Mouse (Mus musculus) stomach, postnatal 0 days (tissue): ENCODE results near the gene Urad. TPM values are rescaled to one million over a fixed set of nuclear protein-coding genes. Genes with fewer than 3 reads are reported as not detected.

Source experiments
- ATAC-seq: fragments of 200-750 bp; cut with Nextera tagmentation; 2 replicates; pipeline ENCODE4 v1.8.0; 2017; ENCODE audit not compliant: low FRiP score, low TSS enrichment
- DNase-seq: peaks from one replicate; pipeline ENCODE4 v3.0.0-alpha.2; 2016; ENCODE audit warnings: low spot score
- H3K27ac ChIP-seq: fragments of 300-500 bp; sonication (generic); replicated peaks from 2 replicates; pipeline ENCODE4 v1.5.1; 2014; ENCODE audit warnings: mild to moderate bottlenecking, control low read depth
- H3K27me3 ChIP-seq: fragments of 300-500 bp; sonication (generic); 2 replicates; pipeline ENCODE4 v1.6.1; 2014; ENCODE audit warnings: low read length; ENCODE audit not compliant: control insufficient read depth, insufficient read depth
- H3K36me3 ChIP-seq: fragments of 300-500 bp; sonication (generic); 2 replicates; pipeline ENCODE4 v1.6.1; 2014; ENCODE audit warnings: low read length, mixed read lengths; ENCODE audit not compliant: control insufficient read depth, insufficient read depth
- H3K4me1 ChIP-seq: fragments of 300-500 bp; sonication (generic); replicated peaks from 2 replicates; pipeline ENCODE4 v1.6.1; 2014; ENCODE audit warnings: antibody characterized with exemption; ENCODE audit not compliant: control insufficient read depth, insufficient read depth
- H3K4me2 ChIP-seq: fragments of 300-500 bp; sonication (generic); replicated peaks from 2 replicates; pipeline ENCODE4 v1.6.1; 2014; ENCODE audit warnings: low read depth, mild to moderate bottlenecking, control low read depth, moderate library complexity
- H3K4me3 ChIP-seq: fragments of 300-500 bp; sonication (generic); 2 replicates; pipeline ENCODE4 v1.5.1; 2014; ENCODE audit warnings: low read depth, low read length, control low read depth
- H3K9ac ChIP-seq: fragments of 300-500 bp; sonication (generic); 2 replicates; pipeline ENCODE4 v1.6.1; 2014; ENCODE audit warnings: mild to moderate bottlenecking, low read length, control low read depth, mixed read lengths
- H3K9me3 ChIP-seq: fragments of 300-500 bp; sonication (generic); 2 replicates; pipeline ENCODE4 v1.6.1; 2016; ENCODE audit warnings: low read length; ENCODE audit not compliant: control insufficient read depth
- CTCF ChIP-seq: IDR thresholded peaks from 2 replicates; pipeline ENCODE4 v1.5.1; 2016; ENCODE audit warnings: antibody characterized with exemption, low read depth, mild to moderate bottlenecking, moderate library complexity
- EP300 ChIP-seq: optimal IDR thresholded peaks from 2 replicates; pipeline ENCODE3; 2016; ENCODE audit warnings: antibody characterized with exemption
- WGBS: fragments of 180-500 bp; shearing (Covaris S2); extraction: QIAGEN DNeasy Blood & Tissue Kit; methylation state at CpG from one replicate; pipeline ENCODE4 v1.1.7; 2014; 5-methylcytosine and 5-hydroxymethylcytosine counted together
- polyA plus RNA-seq: library from polyadenylated mRNA; unstranded; fragments of >200 nt; fragmentation: Nextera tagmentation; extraction: Ambion mirVana; gene quantifications from 2 replicates; pipeline ENCODE4 v1.2.1, GENCODE M21; 2015

Urad gene
- polyA plus RNA-seq, 1 experiment from 2014 or later: not detected

DNA sequence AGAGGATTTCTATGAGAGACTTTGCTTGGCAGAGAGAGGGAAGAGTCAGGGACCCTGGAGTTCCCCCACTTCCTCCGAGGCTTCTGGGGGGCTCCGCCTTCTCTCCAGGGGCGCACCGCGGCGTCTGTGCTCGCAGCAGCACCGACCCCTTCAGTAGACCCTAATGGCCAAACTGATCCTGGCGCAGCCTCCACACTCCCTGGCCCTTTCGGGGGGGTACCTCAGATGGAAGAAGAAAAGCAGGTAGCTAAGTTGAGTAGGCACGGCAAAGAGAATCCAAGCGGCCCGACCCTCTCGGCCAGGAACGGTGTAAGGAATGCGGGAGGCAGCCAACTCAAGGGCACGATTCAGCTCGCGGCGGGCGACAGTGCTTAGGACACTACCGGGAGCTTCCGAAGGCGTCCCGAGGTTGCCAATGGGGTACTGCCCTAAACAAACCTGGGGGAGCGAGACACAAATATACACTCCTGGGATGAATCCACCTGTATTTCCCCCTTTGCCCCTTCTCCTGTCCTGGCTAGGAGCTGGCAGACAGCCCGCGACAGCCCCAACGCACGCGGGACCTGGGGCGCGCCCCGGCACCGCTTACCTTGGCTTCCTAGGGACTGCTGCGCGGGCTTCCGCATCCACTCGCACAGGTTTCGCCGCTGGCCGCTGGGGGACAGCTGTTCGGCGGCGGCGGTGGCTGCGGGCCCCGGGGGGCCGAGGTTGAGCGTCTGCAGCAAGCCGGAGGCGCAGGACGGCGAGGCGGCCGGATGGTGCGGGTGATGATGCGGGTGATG is 16.2 kb downstream of the Urad start:
- no peak overlapping the region for H3K27ac ChIP-seq

DNA sequence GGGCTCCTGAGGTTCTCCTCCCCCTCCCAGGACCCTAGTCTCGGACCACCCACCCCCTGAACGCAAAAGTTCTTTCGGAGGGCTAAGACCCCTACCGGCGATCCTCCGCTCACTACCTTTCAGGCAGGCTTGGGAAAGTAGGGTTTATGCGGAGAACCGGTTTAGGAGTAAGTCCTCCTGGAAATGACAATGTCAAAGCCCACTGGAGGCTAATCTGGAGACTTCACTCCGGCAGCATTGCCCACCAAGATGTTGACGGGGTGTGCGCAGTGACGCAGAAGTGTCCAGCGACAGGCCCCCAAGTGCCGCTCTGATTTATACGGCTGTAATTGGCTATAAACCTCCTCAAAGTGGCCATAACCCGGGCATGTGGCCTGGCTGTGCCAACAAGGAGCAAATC is 17.1 kb downstream of the Urad start:
- Histone ChIP-seq H3K36me3 (no peaks in the 10 kb centered on the region), H3K4me2 (no peak overlapping the region), H3K9me3 (no peaks in the 10 kb centered on the region), H3K4me1 (no peaks in the 10 kb centered on the region), H3K27ac (no peak overlapping the region), H3K27me3 (peaks cover 58% of the 10 kb centered on the region), H3K4me3 (no peak overlapping the region), H3K9ac (no peak overlapping the region)
- DNase-seq (no peak), ATAC-seq (no peak)
- TF ChIP-seq CTCF (no peak), EP300 (no peak)
- 2% methylated on average over 16 of the region's 16 CpGs for WGBS

More for the DNA sequence above, 16.2 kb downstream of the Urad start:
- TF ChIP-seq CTCF: no peak
- no peak for TF ChIP-seq EP300
- Histone ChIP-seq H3K4me2 (peak overlapping the region; percentile 11; the same call in 1 of the 2 replicates), H3K4me1 (no peaks in the 10 kb centered on the region), H3K9me3 (no peaks in the 10 kb centered on the region), H3K9ac (no peak overlapping the region), H3K27me3 (peaks cover 55% of the 10 kb centered on the region; the same call in 1 of the 2 replicates), H3K36me3 (no peaks in the 10 kb centered on the region), H3K4me3 (peak overlapping the region; percentile 15)
- WGBS: under 1% methylated on average over 55 of the region's 58 CpGs
- DNase-seq: no peak
- no peak for ATAC-seq

DNA sequence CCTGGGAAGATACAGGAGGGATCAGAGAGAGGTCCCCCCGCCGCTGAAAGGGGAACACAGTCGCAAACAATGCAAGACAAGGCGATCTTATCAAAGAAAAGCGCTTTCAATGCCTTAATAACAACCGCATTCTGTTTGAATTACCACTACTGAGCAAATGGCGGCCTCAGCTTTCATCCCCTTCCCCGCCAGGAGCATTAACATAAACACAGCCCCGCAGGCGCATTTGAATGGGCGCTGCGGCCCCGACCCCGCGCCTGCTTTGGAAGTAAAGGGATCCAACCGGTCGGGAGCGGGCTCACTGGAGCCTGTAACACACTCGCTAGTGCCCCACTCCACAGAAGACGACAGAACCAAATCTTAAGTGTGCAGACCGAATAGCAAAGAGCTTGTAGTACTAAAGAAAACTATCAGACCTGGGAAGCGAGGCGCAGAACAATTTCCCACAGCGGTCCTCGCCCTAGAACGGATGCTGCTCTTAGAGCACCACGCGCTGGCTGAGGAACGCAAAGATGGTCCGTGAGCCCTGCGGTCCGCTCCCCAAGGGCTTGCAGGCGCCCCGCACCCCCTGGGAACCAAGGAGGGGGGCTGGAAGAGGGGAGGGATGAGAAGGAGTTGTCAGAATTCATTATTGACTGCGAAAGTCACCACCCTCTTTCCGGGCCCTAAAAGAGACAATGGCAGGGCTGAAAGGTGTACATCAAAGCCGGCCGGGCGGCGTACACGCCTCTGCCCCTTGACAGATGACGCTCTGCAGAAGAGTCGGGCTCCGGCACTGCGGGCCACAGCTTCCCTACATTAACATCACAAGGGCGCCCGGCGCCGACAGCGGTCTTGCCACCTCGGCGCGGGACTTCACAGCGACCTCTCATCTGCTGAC is 17.7 kb downstream of the Urad start:
- Histone ChIP-seq H3K4me1 (no peaks in the 10 kb centered on the region), H3K4me2 (no peak overlapping the region), H3K36me3 (no peaks in the 10 kb centered on the region), H3K4me3 (no peak overlapping the region), H3K9me3 (no peaks in the 10 kb centered on the region), H3K27me3 (peaks cover 54% of the 10 kb centered on the region), H3K9ac (no peak overlapping the region), H3K27ac (no peak overlapping the region)
- ATAC-seq: no peak
- WGBS: under 1% methylated on average over 54 of the region's 54 CpGs
- no peak for TF ChIP-seq EP300
- TF ChIP-seq CTCF: no peak
- DNase-seq: no peak

DNA sequence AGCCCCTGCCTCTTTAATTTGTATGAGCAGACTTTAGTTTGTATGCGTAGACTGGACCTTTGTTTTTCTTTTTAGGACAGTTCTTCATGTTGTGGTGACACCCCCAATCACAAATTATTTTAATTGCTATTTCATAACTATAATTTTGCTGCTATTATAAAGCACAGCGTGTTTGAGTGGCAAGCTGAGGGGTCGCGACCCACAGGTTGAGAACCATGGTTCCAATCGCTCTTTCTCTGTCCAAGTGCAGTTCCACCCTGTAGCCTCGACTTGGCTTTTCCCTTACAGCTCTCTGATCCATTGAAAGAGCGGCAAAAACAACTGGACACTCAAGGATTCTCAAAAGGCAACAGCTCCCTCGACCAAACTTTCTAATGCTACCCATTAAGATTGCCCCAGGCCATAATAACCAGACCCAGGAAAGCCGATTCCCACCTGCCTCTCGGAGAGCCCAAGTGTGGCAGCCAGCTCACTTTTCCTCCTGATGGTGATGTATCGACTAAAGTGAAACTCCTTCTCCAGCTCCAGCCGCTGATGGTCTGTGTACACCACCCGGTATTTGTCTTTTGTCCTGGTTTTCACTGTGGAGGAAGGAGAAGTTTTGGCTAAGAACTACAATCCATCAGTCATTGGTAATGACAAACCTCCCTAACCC is 19.4 kb downstream of the Urad start:
- no peak overlapping the region for H3K9ac ChIP-seq
- no peaks in the 10 kb centered on the region for H3K9me3 ChIP-seq
- no peak for DNase-seq
- H3K36me3 ChIP-seq: no peaks in the 10 kb centered on the region
- no peaks in the 10 kb centered on the region for H3K4me1 ChIP-seq
- H3K27me3 ChIP-seq: peaks cover 48% of the 10 kb centered on the region
- no peak overlapping the region for H3K4me3 ChIP-seq
- WGBS: 13% methylated on average over 13 of the region's 13 CpGs
- no peak overlapping the region for H3K27ac ChIP-seq
- no peak overlapping the region for H3K4me2 ChIP-seq
- no peak for ATAC-seq
- TF ChIP-seq CTCF (no peak), EP300 (no peak)

DNA sequence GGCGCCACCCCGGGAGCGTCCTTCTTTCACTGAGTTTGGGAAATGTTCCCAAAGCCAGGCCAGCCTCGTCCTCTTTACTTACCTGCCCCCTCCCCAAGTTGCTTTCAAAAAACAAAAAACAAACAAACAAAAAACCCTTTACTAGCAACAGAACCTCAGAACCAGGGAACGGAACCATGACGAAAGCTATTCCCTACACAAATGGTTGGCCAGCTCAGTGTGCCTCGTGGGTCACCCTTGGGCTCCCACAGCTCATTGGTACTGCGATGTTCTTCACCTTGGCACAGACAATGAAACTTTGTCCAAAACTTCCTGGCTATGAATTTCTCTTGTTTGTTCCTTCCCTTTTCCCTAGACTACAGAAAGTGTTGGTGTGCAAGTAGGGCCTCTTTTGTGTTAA is 20.1 kb downstream of the Urad start:
- Histone ChIP-seq H3K4me2 (no peak overlapping the region), H3K36me3 (no peaks in the 10 kb centered on the region), H3K4me3 (no peak overlapping the region), H3K9me3 (no peaks in the 10 kb centered on the region), H3K4me1 (no peaks in the 10 kb centered on the region), H3K9ac (no peak overlapping the region), H3K27me3 (peaks cover 44% of the 10 kb centered on the region), H3K27ac (no peak overlapping the region)
- TF ChIP-seq CTCF (no peak), EP300 (no peak)
- WGBS: 25% methylated on average over 8 of the region's 8 CpGs
- DNase-seq (no peak), ATAC-seq (no peak)

DNA sequence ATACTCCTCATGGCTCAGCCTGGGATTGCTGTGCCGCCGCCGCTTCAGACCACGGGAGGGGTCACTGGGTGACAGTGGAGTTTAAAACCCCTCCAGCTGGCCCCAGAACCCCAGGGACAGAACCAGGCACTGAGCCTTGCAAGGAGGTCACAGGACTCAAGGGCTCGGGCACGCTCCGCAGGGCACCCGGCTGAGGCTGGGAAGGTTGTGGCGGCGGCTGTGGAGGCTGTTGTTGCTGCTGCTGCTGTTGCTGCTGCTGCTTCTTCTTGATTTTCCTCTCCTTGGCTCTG is 20.5 kb downstream of the Urad start:
- no peak for ATAC-seq
- no peak overlapping the region for H3K4me3 ChIP-seq
- no peak for DNase-seq
- no peak overlapping the region for H3K27ac ChIP-seq
- H3K4me2 ChIP-seq: no peak overlapping the region
- H3K36me3 ChIP-seq: no peaks in the 10 kb centered on the region
- H3K27me3 ChIP-seq: peaks cover 40% of the 10 kb centered on the region
- no peaks in the 10 kb centered on the region for H3K4me1 ChIP-seq
- no peak overlapping the region for H3K9ac ChIP-seq
- WGBS: 18% methylated on average over 10 of the region's 10 CpGs
- TF ChIP-seq CTCF: no peak
- TF ChIP-seq EP300: no peak
- H3K9me3 ChIP-seq: no peaks in the 10 kb centered on the region
